Mouse (Mus musculus): Measurements from ENCODE around the gene Olfr1218. TPM values are rescaled to one million over a fixed set of nuclear protein-coding genes. Genes with fewer than 3 reads are reported as not detected.
"Not testable (repeated sequence)": the region's sequence is repeated elsewhere in the genome, so short reads cannot be mapped to it uniquely, and the experiment has no call there.

Olfr1218 gene
- not detected for total RNA-seq (2021)
- long read RNA-seq, experiment 1 = 0 reads
- long read RNA-seq, experiment 2 = 0 reads

DNA sequence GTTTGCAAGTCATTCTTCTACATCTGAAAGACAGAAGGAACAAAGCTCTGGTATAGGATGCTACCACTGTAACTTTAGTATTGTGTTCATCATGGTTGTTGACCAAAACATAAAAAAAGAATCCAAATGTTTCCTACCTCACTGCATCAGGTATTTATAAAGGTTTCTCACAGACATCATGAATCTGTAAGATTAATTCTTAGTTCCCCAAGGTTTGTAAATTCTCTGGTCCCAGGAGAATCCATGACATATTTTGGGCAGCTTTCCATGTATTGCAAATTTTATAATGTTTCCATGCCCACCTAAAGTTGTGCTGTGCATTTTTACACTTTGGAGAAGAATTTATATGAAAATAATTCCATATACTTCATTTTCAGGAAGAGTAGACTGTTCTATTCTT, at the start of gene Olfr1218:
Olfr1218 (minus strand) TSS at position 101 of the 400 bp plus-strand sequence.
- no peak for DNase-seq (ENCODE audit: low spot score in 2 of 2)

DNA sequence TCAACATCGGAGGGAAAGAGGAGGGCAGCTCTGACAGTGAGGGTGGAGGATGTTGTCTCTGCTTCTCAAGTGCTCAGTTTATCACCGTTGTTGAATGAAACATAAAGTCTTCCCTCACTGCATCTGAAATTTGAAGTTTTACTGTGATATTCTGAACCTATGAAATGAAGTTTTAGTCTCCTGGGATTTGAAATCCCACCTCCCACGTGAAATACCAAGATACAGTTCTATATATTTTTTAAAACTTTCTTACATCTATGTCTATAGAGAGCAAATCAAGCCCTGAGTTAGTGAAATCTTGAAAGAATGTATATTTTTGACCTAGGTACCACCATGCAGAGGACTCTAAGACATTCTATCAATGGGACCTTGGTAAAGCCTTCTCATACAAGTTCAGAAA, 45.7 kb upstream of the Olfr1218 start, which contains the start of gene Olfr1220:
Olfr1220 (minus strand) TSS at position 101 of the 400 bp plus-strand sequence.
- no peak for DNase-seq (ENCODE audit: low spot score in 2 of 2)

DNA sequence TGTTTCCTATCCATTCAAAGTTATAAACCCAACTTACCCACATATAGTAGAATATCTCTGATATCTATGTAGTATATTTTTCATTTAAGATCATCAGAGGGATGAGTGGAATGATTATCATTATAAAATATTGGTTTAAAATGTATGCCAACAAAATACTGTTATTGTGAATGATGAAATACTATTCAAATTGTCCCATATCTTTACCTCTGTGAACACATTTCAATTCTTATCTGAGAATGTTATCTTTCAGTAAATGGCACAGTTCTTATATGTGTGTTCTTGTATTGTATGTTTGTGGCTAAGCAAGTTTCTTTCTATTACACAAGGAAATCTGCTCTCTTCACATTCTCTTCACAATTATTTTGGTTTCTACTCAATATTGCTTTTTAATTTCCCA, 44.7 kb upstream of the Olfr1218 start:
- DNase-seq (ENCODE audit: low spot score in 2 of 2) = no peak

DNA sequence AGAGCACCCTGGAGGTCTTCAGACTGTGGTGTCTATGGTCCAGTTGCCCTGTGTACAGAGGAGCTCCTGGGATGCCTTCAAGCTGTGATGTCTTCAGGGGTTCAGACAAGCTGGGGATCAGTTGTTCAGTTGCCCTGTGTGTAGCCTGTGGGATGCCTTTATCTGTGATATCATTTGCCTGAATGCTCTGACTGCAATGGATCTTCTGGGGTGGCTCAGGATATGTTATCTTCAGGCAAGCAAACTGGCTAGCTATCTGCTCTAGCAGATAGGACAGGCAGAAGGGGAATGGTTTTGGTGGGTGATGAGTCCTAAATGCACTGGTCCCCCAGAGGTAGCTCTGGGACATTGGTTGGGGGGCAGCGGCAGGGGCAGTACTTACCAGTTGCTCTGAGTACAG, 32.9 kb upstream of the Olfr1218 start:
- DNase-seq (ENCODE audit: low spot score in 2 of 2) = no peak

DNA sequence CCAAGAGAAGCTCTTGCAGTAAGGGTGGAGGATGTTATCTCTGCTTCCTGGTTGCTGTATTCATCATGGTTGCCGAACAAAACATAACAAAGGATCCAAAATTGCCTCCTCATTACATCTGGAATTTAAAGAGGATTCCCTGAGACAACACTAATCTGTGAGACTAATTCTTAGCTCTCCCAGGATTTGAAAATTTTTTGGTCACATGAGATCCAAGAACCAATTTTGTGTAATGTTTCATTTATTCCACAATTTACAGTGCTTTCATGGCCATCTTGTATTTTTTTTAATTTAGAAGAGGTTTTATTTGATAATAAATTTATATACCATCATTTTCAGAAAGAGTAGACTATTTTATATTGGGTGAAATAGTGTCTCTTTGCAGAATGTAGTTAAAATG, 22.4 kb upstream of the Olfr1218 start, which contains the start of gene Olfr1219:
Olfr1219 (minus strand) TSS at position 101 of the 400 bp plus-strand sequence.
- DNase-seq (ENCODE audit: low spot score in 2 of 2) = no peak

DNA sequence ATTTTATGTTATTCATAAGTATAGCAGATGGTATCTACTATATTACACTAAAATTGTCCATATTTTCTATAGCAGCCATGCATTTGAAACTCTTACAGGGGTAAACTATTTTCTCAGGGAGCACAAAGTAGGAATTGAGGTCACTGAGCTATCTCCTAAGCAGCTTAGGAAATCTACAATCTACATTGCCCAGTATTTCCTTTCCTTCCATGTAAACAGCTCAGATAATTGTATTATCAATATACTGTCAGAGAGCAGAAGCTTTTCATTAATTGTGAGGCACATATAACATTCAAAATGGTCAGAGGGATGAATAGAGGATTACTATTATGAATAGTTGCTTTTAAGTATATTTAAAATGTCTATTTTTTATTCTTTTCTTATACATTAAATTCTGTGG, 20.5 kb upstream of the Olfr1218 start:
- no peak for DNase-seq (ENCODE audit: low spot score in 2 of 2)

DNA sequence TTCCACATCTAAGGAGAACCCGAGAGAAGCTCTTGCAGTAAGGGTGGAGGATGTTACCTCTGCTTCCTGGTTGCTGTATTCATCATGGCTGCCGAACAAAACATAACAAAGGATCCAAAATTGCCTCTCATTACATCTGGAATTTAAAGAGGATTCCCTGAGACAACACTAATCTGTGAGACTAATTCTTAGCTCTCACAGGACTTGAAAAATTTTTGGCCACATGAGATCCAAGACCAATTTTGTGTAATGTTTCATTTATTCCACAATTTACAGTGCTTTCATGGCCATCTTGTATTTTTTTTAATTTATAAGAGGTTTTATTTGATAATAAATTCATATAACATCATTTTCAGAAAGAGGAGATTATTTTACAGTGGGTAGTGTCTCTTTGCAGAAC, 29.0 kb downstream of the Olfr1218 start, which contains the start of gene Olfr1217:
Olfr1217 (minus strand) TSS at position 101 of the 400 bp plus-strand sequence.
- no peak for DNase-seq (ENCODE audit: low spot score in 2 of 2)

DNA sequence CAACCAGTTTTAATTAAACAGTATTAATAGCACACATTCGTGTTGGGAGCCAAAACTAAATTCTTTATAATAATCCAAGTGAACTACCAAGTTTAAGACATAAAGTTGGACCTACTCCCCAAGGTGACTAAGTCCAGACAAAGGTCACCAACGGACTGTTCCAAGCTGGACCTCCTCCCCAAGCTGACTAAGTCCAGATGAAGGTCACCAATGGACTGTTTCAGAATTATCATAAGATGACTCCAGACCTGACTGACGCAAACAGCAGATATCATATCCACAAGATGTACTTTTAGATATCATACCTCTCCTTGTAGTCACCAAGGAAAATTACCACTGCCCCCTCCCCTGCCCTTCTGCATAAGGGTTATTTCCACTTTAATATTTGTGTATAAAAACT, 39.6 kb downstream of the Olfr1218 start:
- not testable (repeated sequence) for DNase-seq (ENCODE audit: low spot score in 2 of 2)

DNA sequence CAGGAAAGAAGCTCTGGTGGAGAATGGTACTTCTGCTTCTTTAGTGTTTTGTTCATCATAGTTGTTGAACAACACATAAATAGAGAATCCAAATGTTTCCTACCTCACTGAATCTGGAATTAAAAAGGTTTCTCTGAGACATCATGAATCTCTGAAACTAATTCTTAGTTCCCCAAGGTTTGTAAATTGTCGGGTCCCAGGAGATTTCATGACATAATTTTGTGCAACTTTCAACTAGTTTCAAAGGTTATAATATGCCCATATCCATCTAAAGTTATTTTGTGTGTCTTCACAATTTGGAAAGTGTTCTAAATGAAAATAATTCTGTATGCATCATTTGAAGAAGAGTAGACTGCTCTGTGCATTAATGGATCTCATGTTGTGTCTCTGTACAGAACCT, 42.7 kb downstream of the Olfr1218 start, which contains the start of gene Olfr1216:
Olfr1216 (minus strand) TSS at position 101 of the 400 bp plus-strand sequence.
- no peak for DNase-seq (ENCODE audit: low spot score in 2 of 2)

DNA sequence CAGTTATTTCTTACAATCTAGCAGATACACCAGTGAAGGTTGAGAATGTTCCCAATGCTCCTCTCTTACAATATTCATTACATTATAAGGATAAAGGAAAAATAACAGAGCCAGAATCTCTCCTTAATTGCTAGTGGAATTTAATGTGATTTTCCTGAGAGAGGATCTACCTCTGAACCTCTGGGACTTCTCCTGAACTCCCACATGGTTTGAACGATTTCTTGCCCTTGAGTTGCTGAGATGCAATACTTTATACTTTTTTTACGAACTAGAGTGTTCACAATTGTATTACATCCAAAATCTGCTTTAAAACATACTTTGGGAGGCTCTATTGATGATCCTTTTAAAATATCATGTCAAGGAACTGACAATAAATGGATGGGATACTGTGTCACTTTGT, 54.1 kb downstream of the Olfr1218 start, which contains the start of gene Olfr1215:
Olfr1215 (minus strand) TSS at position 101 of the 400 bp plus-strand sequence.
- DNase-seq (ENCODE audit: low spot score in 2 of 2) = no peak

Other genes with a start within 250 kb of the Olfr1218 start
- not detected for gene Olfr1202, start 246.7 kb downstream of the Olfr1218 start, total RNA-seq (2021)
- not detected for gene Olfr1205, start 231.4 kb downstream of the Olfr1218 start, total RNA-seq (2021)
- not detected for gene Olfr1204, start 211.9 kb downstream of the Olfr1218 start, total RNA-seq (2021)
- gene Olfr1206, start 198.0 kb downstream of the Olfr1218 start, total RNA-seq (2021) = not detected
- not detected for gene Olfr1208, start 158.9 kb downstream of the Olfr1218 start, total RNA-seq (2021)
- not detected for gene Olfr1209, start 146.0 kb downstream of the Olfr1218 start, total RNA-seq (2021)
- gene Olfr1211, start 123.1 kb downstream of the Olfr1218 start, total RNA-seq (2021) = not detected
- gene Olfr1212, start 107.2 kb downstream of the Olfr1218 start, total RNA-seq (2021) = not detected
- not detected for gene Gm13762, start 80.9 kb downstream of the Olfr1218 start, total RNA-seq (2021)
- gene Olfr1214, start 68.5 kb downstream of the Olfr1218 start, total RNA-seq (2021) = not detected
- not detected for gene Olfr1215, start 54.2 kb downstream of the Olfr1218 start, total RNA-seq (2021)
- not detected for gene Olfr1216, start 42.8 kb downstream of the Olfr1218 start, total RNA-seq (2021)
- gene Olfr1217, start 29.1 kb downstream of the Olfr1218 start, total RNA-seq (2021) = not detected
- not detected for gene Olfr1219, start 22.3 kb upstream of the Olfr1218 start, total RNA-seq (2021)
- not detected for gene Olfr1220, start 45.6 kb upstream of the Olfr1218 start, total RNA-seq (2021)
- gene Olfr1221, start 56.1 kb upstream of the Olfr1218 start, total RNA-seq (2021) = not detected
- gene Olfr1222, start 71.9 kb upstream of the Olfr1218 start, total RNA-seq (2021) = not detected
- gene Olfr1223, start 90.4 kb upstream of the Olfr1218 start, total RNA-seq (2021) = not detected
- gene Olfr1224-ps1, start 102.9 kb upstream of the Olfr1218 start, total RNA-seq (2021) = not detected
- not detected for gene Olfr1225, start 113.5 kb upstream of the Olfr1218 start, total RNA-seq (2021)
- not detected for gene Olfr1226, start 138.9 kb upstream of the Olfr1218 start, total RNA-seq (2021)
- gene Olfr1228, start 192.9 kb upstream of the Olfr1218 start, total RNA-seq (2021) = not detected
- not detected for gene Olfr1229, start 226.8 kb upstream of the Olfr1218 start, total RNA-seq (2021)
- gene Olfr1230, start 236.1 kb upstream of the Olfr1218 start, total RNA-seq (2021) = not detected
- gene Olfr1231, start 245.9 kb upstream of the Olfr1218 start, total RNA-seq (2021) = not detected

All from adrenal gland, postnatal 4 days (tissue).